Mouse (Mus musculus): ENCODE results near the gene Mcrip2. TPM values are rescaled to one million over a fixed set of nuclear protein-coding genes. Genes with fewer than 3 reads are reported as not detected.

The Mcrip2 gene
- polyA plus RNA-seq (2016; fragmentation: Nextera tagmentation; extraction: Ambion mirVana) = 6.8 and 7.2 TPM in 2 replicates

DNA sequence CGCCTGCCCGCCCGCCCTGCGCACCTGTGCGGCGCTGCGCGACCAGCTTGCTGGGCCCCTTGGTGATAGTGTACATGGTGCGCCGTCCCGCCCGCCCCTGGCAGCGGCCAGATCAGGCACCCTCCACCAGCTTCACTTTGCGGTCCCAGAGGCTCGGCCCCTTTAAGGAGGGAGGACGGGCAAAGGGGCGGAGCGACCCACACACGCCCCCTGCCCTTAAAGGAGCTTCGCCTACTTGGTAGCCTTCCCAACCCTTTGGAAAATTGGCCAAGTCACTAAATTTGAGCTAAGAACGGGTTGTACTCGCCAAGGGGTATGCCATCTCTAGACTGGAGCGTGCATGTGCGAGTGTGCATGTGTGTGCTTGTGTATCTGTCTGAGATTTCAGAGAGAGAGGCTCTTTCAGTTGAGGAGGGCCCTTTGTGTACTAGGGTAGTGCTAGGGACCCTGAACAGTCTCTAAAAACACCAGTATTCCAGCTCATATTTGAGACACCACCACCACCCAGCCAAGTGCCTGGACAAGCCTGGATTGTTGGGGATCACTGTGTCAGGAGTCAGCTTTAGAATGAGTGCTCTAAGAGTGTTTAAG lies at the start of gene Mcrip2:
Gene Mcrip2, minus strand, starts transcription at position 164 of the 591 bp plus-strand sequence.
- peaks cover 15% of the 10 kb centered on the region for H3K4me1 ChIP-seq
- H3K4me3 ChIP-seq = peak within 1 kb of the TSS; percentile 84
- H3K36me3 ChIP-seq = no peaks in the 10 kb centered on the region
- no peaks in the 10 kb centered on the region for H3K27me3 ChIP-seq (replicated peaks)
- no peaks in the 10 kb centered on the region for H3K9me3 ChIP-seq
- H3K4me2 ChIP-seq (replicated peaks) = peak within 1 kb of the TSS; percentile 99
- peak within 1 kb of the TSS; percentile 69 for H3K9ac ChIP-seq
- no peak within 1 kb of the TSS for H3K27ac ChIP-seq
- WGBS = under 1% methylated on average over 24 of the region's 24 CpGs
- ATAC-seq (ENCODE audit: low FRiP score, low read depth) = peak; percentile 87

DNA sequence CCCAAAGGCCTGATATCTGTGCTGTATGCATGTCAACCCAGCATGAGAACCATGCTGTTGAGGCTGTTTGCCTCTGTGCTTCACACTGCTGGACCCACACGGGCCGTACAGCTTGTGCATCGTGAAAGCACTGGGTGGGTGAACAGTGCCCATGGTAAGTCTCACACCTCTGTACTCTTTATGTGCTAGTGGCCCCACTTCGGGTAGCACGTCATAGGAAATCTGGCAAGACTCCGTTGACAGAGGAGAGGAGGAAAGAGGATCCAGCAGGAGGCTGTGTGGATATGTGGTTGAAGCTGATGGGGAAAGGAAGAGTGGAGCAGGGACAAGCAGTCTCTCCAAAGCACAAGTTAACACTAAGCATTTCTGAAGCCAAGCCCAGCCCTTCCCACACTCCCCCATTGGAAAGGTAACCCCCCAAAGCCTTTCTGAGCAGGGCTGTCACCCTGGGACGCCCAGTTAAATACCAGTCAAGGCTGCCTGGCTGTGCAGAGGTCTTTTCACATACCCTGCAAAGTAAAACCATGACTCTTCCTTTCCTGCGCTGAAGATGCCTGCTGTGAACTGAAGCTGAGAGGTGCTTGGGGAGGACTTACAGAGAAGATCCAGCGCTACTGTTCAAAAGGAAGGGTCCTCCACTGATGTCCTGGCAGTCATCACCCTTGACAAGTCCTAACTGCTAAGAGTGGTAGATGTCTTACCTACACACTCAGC lies 49.6 kb upstream of the Mcrip2 start:
- no peak for ATAC-seq (ENCODE audit: low FRiP score, low read depth)
- peak overlapping the region; percentile 92 for H3K4me2 ChIP-seq (replicated peaks)
- H3K36me3 ChIP-seq = peaks cover 3% of the 10 kb centered on the region; the same call in 1 of the 2 replicates
- H3K4me3 ChIP-seq = peak overlapping the region; percentile 96
- WGBS = 86% methylated on average over 9 of the region's 9 CpGs
- no peaks in the 10 kb centered on the region for H3K27me3 ChIP-seq (replicated peaks)
- peak overlapping the region; percentile 89 for H3K9ac ChIP-seq
- no peak overlapping the region for H3K27ac ChIP-seq
- peaks cover 27% of the 10 kb centered on the region for H3K4me1 ChIP-seq
- no peaks in the 10 kb centered on the region for H3K9me3 ChIP-seq

DNA sequence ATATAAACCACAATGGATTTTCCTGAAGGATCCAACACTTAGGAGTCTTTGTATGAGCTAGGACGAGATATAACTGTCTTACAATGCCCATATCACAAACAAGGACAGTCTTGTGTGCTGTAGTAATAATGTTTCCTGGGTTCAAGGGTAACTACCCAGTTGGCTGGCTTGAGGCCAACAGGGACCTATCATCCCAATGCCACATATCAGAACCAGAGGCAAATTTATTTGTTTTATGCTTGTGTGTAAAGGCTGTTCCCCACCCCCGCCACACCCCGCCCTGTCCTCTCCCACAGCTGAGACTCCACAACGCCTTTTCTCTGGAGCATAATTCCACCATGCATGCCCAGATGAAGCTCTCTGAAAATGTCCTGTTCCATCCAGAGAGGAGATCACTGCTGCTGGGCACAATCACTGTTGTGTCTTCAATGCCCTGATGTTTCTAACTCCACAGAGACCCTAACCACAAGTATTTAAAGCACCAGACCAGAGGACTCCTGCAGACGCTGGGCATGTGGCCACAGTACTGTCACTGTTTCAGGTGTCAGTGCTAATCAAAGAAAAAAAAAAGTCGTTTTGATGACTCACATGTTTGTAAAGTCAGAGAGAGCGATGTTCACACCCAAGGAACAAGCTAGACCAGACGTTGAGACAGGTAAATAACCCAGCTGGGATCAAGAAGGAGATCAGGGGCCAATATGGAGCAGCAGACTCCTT lies 48.5 kb upstream of the Mcrip2 start:
- 83% methylated on average over 8 of the region's 8 CpGs for WGBS
- no peak overlapping the region for H3K4me3 ChIP-seq

DNA sequence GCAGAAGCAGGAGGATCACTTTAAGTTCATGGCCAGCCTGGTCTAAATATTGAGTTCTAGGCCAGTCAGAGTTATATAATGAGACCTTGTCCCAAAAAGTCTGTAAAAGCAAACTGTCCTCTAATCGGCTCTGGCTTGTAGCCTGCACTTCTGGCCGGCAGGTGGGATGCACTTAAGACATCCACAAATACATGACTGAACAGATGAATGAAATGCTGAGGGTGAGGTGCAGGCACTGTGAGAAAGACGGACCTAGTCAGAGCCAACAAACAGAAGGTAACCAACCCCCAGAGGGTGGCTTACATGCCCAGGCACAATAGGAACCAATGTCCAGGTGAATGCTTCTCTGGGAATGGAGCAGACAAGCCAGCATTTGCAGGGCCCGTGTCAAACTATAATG lies 45.7 kb upstream of the Mcrip2 start:
- no peak overlapping the region for H3K4me3 ChIP-seq
- H3K9me3 ChIP-seq = no peaks in the 10 kb centered on the region
- H3K4me2 ChIP-seq (replicated peaks) = no peak overlapping the region
- no peak for ATAC-seq (ENCODE audit: low FRiP score, low read depth)
- H3K27ac ChIP-seq = no peak overlapping the region
- no peak overlapping the region for H3K9ac ChIP-seq
- H3K36me3 ChIP-seq = peaks cover 3% of the 10 kb centered on the region; the same call in 1 of the 2 replicates
- H3K27me3 ChIP-seq (replicated peaks) = no peaks in the 10 kb centered on the region
- whole genome bisulfite sequencing = 88% methylated on average over 4 of the region's 4 CpGs
- peaks cover 24% of the 10 kb centered on the region for H3K4me1 ChIP-seq

More for the DNA sequence above, 48.5 kb upstream of the Mcrip2 start:
- Histone ChIP-seq H3K27ac (no peak overlapping the region), H3K36me3 (peaks cover 3% of the 10 kb centered on the region; the same call in 1 of the 2 replicates), H3K4me1 (peaks cover 27% of the 10 kb centered on the region), H3K9me3 (no peaks in the 10 kb centered on the region), H3K4me2 (replicated peaks) (0 out of 2 replicates have a peak overlapping the region, but pooled peaks have one; percentile 92), H3K9ac (no peak overlapping the region), H3K27me3 (replicated peaks) (no peaks in the 10 kb centered on the region)
- ATAC-seq (ENCODE audit: low FRiP score, low read depth) = no peak

DNA sequence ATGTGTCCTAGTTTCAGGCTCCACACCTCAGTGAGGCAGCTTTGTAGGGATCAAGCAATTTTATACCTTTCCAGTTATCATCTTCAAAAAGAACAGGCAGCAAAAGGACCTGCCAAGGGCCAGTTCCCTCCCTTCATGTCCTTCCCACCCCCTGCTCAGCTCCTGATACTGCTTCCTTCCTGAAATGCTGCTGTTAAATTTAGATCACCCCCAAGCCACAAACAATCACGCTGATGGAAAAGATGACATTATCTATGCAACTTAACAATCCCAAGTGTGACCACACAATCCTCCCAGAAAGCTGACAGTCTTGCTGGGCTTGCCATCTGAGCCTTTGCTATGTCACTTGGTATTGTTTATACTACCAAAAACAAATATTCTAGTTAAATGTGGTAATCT lies 45.3 kb upstream of the Mcrip2 start:
- Histone ChIP-seq H3K4me2 (replicated peaks) (no peak overlapping the region), H3K27ac (no peak overlapping the region), H3K9ac (no peak overlapping the region), H3K27me3 (replicated peaks) (no peaks in the 10 kb centered on the region), H3K9me3 (no peaks in the 10 kb centered on the region), H3K4me1 (peaks cover 21% of the 10 kb centered on the region), H3K36me3 (peaks cover 3% of the 10 kb centered on the region; the same call in 1 of the 2 replicates), H3K4me3 (no peak overlapping the region)
- WGBS = 87% methylated on average over 1 of the region's 1 CpGs
- no peak for ATAC-seq (ENCODE audit: low FRiP score, low read depth)

DNA sequence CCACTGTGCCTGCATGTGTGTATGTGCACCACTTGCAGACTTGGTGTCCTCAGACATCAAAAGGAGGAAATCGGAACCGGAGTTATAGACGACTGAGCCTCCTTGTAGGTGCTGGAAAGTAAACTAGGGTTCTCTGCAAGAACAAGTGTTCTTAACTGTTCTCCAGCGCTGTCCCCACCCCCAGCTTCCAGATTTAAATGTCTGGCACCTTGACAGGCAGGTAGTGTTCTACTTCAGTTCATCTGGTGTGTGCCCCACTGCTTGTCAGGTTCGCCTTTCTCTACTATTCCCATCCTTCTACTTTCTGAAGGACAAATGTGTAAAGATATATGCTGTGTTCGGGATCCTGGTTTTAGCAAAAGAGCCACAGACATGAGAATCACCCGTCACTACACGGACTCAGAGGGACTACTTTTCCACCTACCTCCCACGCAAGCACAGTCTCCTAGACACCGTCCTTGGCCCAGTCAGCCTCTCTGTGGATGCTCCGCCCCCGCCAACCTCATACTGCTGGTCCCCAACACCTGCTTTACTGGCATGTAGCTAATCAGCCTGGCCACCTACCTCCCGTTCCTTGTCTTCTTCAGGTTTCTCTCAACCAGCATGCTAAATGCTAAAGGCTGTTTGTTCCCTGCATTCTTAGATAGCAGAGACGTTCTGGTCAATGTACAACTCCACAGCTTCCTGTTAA lies 44.8 kb upstream of the Mcrip2 start:
- 89% methylated on average over 14 of the region's 14 CpGs for WGBS

DNA sequence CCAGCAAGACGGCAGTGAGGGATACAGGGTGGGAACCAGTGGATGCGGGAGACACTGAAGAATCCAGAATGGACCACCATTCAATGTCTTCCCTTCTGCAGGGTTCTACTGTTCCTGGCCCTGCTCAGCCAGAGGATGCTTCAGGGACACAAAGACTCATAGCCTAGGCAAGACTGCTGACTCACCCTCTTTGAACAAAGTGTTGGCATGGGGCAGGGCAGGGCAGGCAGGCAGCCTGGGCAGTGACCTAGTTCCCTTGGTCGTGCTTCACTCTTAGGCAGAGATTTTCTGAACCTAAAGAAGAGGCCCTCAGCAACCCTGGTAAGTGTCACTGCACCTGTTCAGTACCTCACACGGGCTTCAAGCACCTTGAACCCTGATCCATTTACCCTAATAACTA lies 43.3 kb upstream of the Mcrip2 start:
- ATAC-seq (ENCODE audit: low FRiP score, low read depth) = no peak
- no peaks in the 10 kb centered on the region; the same call in 1 of the 2 replicates for H3K36me3 ChIP-seq
- no peak overlapping the region for H3K27ac ChIP-seq

More for the DNA sequence above, 44.8 kb upstream of the Mcrip2 start:
- Histone ChIP-seq H3K27me3 (replicated peaks) (no peaks in the 10 kb centered on the region), H3K4me2 (replicated peaks) (no peak overlapping the region), H3K27ac (no peak overlapping the region), H3K36me3 (peaks cover 3% of the 10 kb centered on the region; the same call in 1 of the 2 replicates), H3K9ac (no peak overlapping the region), H3K4me1 (peaks cover 16% of the 10 kb centered on the region), H3K9me3 (no peaks in the 10 kb centered on the region), H3K4me3 (no peak overlapping the region)
- no peak for ATAC-seq (ENCODE audit: low FRiP score, low read depth)

DNA sequence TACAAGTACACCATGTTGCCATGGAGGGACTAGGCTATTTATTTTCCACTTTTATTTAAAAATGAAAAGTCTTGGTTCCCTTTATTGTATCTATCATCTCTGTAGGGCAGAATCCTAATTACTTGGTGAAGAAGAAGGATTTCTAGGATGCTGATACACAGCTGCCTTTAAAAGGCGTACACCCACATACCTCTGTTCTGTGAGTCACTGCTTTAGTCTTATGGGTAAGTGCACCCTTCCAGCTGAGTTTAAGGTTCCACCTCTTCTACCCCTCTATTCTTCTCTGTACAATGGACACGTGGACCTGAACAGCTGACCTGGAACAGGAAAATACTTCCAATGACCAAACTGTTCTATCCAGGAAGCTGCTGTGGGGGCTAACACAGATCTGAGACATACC lies 39.1 kb upstream of the Mcrip2 start:
- Histone ChIP-seq H3K36me3 (no peaks in the 10 kb centered on the region), H3K27ac (no peak overlapping the region), H3K9me3 (no peaks in the 10 kb centered on the region), H3K4me2 (replicated peaks) (no peak overlapping the region), H3K27me3 (replicated peaks) (no peaks in the 10 kb centered on the region), H3K9ac (no peak overlapping the region), H3K4me1 (no peaks in the 10 kb centered on the region), H3K4me3 (no peak overlapping the region)
- WGBS = 89% methylated on average over 2 of the region's 2 CpGs
- ATAC-seq (ENCODE audit: low FRiP score, low read depth) = no peak

More for the DNA sequence above, 43.3 kb upstream of the Mcrip2 start:
- H3K4me1 ChIP-seq = 0 out of 2 replicates have a peak, but pooled peaks cover under 1% of the 10 kb centered on the region
- no peaks in the 10 kb centered on the region for H3K9me3 ChIP-seq
- no peak overlapping the region for H3K4me3 ChIP-seq
- H3K27me3 ChIP-seq (replicated peaks) = no peaks in the 10 kb centered on the region
- H3K9ac ChIP-seq = no peak overlapping the region
- 91% methylated on average over 4 of the region's 4 CpGs for WGBS
- H3K4me2 ChIP-seq (replicated peaks) = no peak overlapping the region

DNA sequence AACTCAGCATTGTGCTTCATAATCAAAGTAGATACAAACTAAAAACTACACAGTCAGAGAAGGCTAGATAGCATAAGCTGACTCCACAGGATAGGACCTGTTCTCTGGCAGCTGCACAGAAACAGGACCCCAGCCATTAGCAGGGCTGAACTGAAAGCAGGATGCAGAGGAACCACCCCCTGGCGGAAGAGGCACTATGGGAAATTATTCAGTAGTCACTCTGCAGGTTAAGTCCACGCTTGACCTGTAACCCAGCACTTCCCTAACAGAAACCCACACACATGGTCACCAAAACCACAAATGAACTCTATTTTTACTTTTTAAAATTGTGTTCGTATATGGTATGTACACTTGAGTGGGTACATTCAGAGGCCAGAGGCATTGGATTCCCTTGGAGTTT lies 34.5 kb upstream of the Mcrip2 start:
- H3K36me3 ChIP-seq = peaks cover 10% of the 10 kb centered on the region
- no peak overlapping the region for H3K4me2 ChIP-seq (replicated peaks)
- no peak overlapping the region for H3K4me3 ChIP-seq
- H3K9me3 ChIP-seq = no peaks in the 10 kb centered on the region
- no peak overlapping the region for H3K27ac ChIP-seq
- no peaks in the 10 kb centered on the region for H3K4me1 ChIP-seq
- no peaks in the 10 kb centered on the region for H3K27me3 ChIP-seq (replicated peaks)
- H3K9ac ChIP-seq = no peak overlapping the region
- 91% methylated on average over 3 of the region's 3 CpGs for WGBS
- ATAC-seq (ENCODE audit: low FRiP score, low read depth) = no peak

DNA sequence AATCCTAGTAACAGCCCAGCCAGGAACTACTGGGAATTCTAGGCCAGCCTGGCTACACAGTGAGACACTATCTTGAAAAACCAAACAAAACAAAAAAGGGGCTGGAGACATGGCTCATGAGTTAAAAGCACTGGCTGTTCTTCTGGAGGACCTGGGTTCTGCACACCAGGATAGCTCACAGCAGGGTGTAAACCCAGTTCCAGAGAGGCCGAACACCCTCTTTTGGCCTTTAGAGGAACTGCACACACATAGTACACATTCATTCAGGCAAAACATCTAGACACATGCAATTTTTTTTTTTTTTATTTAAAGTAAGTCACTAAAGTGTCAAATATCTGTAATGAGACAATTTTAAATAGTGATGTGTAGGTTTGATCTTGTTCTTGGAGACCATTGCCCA lies 31.6 kb upstream of the Mcrip2 start:
- no peak overlapping the region for H3K9ac ChIP-seq
- H3K36me3 ChIP-seq = peaks cover 10% of the 10 kb centered on the region
- WGBS = 93% methylated on average over 1 of the region's 1 CpGs
- H3K27me3 ChIP-seq (replicated peaks) = no peaks in the 10 kb centered on the region
- no peaks in the 10 kb centered on the region for H3K4me1 ChIP-seq
- no peaks in the 10 kb centered on the region for H3K9me3 ChIP-seq
- no peak for ATAC-seq (ENCODE audit: low FRiP score, low read depth)
- H3K4me3 ChIP-seq = no peak overlapping the region
- no peak overlapping the region for H3K4me2 ChIP-seq (replicated peaks)
- H3K27ac ChIP-seq = no peak overlapping the region

DNA sequence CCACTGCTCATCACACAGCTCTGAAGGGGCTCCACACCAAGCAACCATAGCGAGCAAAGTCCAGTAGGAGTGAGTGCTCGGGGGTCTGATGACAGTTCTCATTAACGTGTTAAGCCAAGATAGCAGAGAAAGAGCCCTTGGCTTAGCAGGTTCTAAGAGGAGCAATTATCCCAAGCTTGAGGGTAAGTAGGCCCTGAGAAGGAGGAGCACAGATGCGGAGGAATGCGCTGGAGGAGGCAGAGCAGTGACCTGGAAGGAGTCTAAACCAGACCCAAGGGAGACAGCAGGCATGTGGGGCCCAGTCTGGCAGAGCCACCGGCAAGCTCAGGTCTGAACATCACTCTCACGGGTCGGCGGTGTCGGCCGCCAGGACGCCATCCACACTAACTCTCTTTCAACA lies 27.3 kb upstream of the Mcrip2 start:
- H3K4me3 ChIP-seq = no peak overlapping the region
- no peaks in the 10 kb centered on the region for H3K9me3 ChIP-seq
- 73% methylated on average over 12 of the region's 12 CpGs for WGBS
- H3K27ac ChIP-seq = no peak overlapping the region
- ATAC-seq (ENCODE audit: low FRiP score, low read depth) = no peak
- no peak overlapping the region for H3K9ac ChIP-seq
- H3K36me3 ChIP-seq = peaks cover 9% of the 10 kb centered on the region
- peaks cover 3% of the 10 kb centered on the region; the same call in 1 of the 2 replicates for H3K4me1 ChIP-seq
- H3K27me3 ChIP-seq (replicated peaks) = no peaks in the 10 kb centered on the region
- H3K4me2 ChIP-seq (replicated peaks) = no peak overlapping the region

DNA sequence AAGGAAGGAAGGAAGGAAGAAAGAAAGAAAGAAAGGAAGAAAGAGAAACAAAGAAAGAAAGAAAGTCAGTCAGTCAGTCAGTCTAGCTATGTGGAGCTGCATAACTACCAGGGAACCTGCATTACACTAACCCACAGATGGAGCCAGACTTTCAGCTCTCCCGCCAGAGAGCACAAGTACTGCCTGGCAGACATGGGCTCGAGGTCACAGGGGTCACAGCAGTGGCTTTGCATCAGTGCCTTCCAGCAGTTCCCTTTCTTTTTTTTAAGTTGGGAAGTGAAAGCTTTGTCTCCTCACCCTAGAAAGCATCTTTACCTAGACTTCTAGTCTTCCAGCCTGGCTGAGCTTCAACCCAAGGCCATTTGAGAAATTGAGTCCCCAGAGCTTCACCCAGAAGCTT lies 26.9 kb upstream of the Mcrip2 start:
- H3K27ac ChIP-seq = no peak overlapping the region
- H3K9ac ChIP-seq = no peak overlapping the region
- H3K36me3 ChIP-seq = peaks cover 5% of the 10 kb centered on the region
- peaks cover 3% of the 10 kb centered on the region; the same call in 1 of the 2 replicates for H3K4me1 ChIP-seq
- 38% methylated on average over 2 of the region's 2 CpGs for WGBS
- no peak overlapping the region for H3K4me3 ChIP-seq
- no peaks in the 10 kb centered on the region for H3K27me3 ChIP-seq (replicated peaks)
- no peak for ATAC-seq (ENCODE audit: low FRiP score, low read depth)
- no peaks in the 10 kb centered on the region for H3K9me3 ChIP-seq
- no peak overlapping the region for H3K4me2 ChIP-seq (replicated peaks)

All from neural tube, embryonic 12.5 days (tissue).